Mouse (Mus musculus) frontal cortex, postnatal 14 days (tissue): ENCODE measurements around the gene Nifk.

Source experiments
- DNase-seq, 2 experiments: peaks; one replicate each; pipeline ENCODE4 v3.0.0; 2022; ENCODE audit warnings: low spot score in 2 of 2

Nifk gene

DNA sequence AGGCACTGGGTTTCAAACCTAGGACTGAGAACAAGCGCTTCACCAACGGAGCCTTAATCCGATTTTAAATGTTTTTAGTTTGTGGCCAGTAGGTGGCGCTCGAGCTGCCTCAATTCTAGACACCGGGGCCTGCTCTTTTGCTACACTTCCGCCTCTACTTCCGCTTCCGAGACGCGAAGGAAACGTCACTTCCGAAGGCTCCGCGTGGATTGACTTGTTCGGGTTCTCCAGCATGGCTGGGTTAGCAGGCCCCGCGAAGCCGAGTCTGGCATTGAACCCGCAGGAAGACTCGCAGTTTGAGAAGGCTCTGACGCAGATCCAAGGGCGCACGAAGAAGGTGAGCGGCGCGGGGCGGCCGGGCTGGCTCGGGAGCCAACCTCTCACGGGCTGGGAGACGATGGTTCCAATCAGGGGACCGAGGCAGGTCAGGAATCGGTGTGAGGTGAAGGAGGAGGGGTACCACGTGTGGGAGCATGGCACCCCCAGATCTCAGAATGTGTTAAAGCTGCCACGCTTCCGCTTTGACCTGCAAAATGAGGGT, at the start of gene Nifk:
Gene Nifk (plus strand): TSS at position 179 of the 541 bp plus-strand sequence.
- DNase-seq: peak; percentile 90

- no peak for DNase-seq
These were observed 46.5 kb upstream of the Nifk start for GRCm38 (mm10) chr1:118275139-118275538.

GRCm38 (mm10) chr1:118292291-118292690, 29.3 kb upstream of the Nifk start:
- no peak for DNase-seq

DNA sequence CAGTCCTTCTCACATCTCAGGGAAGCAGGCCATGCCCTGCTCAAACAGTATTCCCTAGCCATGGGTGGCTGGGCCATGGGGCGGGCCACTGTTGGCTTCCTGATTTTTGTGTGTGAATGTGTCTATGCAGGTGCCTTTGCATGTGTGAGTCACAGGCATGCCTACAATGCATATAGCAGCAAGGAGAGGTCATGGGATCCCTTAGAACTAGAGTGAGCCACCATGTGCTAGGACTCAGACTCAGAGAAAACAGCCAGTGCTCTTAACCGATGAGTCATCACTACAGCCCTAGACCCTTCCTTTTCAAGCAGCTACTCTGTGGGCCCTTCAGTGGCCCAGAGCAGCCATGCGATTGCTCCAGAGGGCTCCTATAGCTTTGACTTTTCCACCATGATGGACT, 27.4 kb upstream of the Nifk start:
- no peak for DNase-seq

DNA sequence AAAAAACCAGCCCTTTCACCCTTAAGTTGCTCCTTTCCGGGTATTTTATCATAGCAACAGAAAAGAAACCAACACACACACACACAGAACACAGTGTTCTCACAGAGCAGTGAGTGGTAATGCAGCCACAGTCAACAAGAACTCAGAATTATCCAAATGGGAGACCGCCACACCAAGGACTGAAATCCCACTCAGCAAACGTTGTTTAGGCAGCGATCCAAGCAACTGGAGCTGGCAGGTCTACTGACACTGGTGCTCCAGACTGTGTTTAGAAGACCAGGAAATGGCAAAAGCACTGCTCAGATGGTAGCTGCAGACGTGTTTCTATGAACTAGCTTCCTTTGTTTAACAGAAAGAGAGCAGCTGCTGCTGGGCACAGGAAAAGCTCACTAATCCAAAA, 26.8 kb upstream of the Nifk start:
- DNase-seq: no peak

- no peak for DNase-seq
These were observed 25.0 kb upstream of the Nifk start for GRCm38 (mm10) chr1:118296673-118297072.

GRCm38 (mm10) chr1:118297719-118298118, 23.9 kb upstream of the Nifk start:
- no peak for DNase-seq

GRCm38 (mm10) chr1:118310780-118311621, 10.6 kb upstream of the Nifk start:
- DNase-seq: peak; percentile 80 to 83

DNA sequence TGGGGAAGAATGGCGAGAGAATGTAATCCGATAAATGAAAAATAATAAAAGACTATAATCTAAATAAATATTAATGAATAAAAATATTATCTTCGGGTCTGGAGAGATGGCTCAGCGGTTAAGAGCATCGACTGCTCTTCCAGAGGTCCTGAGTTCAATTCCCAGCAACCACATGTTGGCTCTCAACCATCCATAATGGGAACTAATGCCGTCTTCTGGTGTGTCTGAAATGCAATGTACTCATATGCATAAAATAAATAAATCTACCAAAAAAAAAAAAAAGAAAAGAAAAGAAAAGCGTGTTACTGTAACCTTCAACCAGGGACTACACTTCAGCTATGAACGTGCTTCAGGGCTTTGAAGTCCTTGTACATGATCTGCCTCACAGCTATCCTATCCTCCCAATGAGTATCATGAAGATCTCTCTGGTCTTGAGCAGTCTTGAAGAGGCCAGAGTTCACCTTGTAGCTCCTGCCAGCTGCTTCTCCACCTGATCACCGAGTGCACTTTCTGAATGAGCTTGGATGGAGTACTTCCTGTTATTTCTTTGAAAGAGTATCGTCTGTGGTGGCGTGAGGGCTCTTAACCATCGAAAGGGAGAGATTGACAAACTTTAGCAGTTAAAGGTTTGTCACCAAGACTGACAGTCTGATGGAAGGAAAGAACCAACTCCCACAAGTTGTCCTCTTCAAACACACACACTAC, 9.9 kb upstream of the Nifk start, which contains the start of gene Tsn:
Gene Tsn (minus strand): TSS at position 118 of the 705 bp plus-strand sequence.
- DNase-seq: no peak

DNA sequence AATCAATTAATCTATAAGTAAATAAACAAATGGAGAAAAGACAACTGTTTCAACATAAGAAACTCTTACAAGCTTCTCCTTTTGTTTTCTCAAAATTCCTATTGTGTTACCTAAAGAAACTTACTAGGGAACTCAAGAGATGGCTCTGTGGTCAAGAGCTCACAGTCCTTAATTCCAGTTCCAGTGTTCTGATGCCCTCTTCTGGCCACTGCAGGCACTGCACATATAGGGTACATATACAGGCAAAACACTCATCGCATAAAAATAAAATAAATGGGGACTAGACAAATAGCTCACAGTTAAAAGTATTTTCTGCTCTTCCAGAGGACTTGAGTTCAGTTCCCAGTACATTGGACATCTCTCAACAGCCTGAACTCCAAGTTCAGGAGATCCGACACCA, 943 bp upstream of the Nifk start:
- DNase-seq: no peak

DNA sequence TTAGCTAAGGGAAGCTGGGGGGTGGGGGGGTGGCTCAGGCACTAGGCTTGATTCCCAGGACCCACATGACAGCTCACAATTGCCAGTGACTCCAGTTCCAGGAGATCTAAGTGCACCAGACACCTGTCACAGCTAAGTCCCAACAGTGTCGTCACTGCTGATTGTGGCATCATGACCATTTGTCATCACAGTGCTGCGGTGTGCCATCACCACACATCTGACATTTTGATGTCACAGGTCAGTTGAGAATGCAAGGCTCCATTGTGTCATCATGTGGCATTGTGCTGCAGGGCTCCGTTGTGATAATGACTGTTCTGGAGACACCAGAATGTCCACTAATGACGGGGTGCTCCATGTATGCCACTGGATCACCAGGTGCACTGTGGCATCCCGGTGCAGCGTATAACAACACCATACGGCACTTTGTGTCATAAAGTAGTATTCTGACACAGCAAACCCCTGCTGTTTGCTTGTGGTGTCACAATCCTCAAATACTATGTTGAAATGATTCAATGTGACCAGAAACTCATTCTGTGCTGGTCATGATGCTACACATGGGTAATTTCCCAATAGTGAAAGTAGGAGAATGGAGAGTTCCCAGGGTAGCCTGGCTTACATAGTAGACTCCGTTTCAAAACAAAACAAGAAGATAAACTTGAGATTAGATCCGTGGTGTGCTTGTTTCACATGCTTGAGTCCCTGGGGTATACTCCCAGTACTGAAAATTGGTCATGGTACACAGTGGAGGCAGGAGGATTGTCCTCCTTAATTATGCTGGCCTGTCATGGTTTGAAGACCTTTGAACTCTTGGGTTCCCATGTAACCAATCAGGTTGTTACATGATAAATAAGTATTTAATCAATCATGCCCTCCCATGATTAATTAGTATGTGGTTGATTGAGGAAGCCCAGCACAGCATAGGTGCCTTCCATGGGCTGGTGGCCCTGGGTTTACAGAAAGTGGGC, 13.4 kb downstream of the Nifk start:
- no peak for DNase-seq

- DNase-seq: no peak
These were observed 14.2 kb downstream of the Nifk start for GRCm38 (mm10) chr1:118335847-118336246.

DNA sequence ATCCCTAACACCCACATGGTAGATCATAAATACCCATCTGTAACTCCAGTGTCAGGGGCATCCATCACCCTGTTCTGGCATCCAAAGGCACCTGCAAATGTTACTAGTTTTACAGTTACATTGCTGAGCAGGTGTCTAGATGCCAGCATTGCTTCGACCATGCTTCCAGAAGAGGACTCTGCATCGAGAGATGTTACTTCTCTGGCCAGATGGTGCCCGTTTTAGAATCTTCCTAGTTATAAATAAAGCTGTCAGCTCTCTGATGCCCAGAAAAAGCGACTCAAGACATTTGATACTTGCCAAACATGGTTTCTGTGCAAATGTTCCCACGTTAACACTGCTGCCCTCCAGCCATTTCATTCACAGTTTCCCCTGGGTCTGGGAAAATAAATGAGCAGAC, 16.3 kb downstream of the Nifk start:
- DNase-seq: no peak

GRCm38 (mm10) chr1:118343649-118344435, 22.2 kb downstream of the Nifk start:
- DNase-seq: no peak

DNA sequence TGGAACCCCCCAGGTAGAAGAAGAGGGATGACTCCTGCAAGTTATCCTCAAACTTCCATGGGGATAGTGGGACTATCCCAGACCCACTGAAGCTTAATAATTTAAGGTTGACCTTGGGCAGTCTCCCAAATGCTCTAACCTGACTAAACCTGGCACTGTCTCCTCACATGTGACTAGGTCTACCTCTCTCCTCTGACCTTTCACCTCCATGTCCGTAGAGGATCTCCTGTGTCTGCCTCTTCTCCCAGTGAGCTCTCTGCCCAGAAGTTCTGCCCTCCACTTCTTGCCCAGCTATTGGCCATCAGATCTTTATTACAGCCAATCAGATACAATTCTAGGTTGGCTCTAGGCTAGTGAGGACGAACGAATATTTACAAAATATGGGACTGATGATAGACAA, 28.3 kb downstream of the Nifk start:
- DNase-seq: no peak

- DNase-seq: no peak
These were observed 37.6 kb downstream of the Nifk start for GRCm38 (mm10) chr1:118359071-118359761.

DNA sequence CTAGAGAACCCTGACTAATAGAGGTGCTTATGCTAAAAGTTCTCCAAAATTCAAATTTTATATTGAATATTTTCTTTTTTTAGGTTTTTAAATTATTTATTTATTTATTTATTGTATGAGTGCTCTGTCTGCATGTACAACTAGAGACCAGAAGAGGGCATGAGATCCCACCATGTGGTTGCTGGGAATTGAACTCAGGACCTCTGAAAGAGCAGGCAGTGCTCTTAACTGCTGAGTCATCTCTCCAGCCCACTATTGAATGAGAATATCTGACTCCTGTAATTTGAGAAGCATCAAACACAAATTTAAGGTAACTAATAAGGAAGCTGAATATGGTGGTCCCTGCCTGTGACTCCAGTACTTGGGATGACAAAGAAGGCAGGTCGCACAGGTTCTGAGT, 46.3 kb downstream of the Nifk start:
- no peak for DNase-seq

DNA sequence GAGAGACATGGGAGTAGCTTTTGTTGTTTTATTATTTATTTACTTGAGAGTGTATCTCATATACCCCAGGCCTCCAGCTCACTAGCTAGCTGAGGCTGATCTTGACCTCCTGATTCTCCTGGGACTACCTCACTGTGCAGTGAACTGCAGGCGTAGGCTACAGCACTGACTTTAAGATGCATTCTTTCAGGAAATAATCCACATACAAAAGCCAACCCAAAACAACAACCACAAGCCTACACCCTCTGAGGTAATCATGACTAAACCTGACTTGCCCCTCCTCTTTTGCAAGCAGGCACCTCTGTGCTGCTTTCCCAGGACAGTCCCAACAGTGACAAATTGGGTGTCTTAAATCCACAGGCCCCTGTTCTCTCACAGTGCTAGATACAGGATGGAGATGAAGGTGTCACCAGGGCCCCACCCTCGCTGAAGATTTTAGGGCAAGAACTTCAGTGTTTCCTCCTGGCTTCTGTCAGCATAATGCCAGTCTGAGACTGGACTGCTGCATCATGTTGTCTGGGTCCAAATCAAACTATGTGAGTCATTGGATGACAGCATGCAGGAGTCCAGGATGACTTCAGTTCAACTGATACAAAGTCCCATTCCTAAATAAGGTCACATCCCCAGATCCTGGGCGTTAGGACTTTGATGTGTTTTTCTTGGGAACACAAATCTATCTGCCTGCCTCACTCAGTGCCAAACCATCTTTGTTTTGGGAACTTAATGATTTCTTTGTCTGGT, 47.3 kb downstream of the Nifk start:
- DNase-seq: no peak

DNA sequence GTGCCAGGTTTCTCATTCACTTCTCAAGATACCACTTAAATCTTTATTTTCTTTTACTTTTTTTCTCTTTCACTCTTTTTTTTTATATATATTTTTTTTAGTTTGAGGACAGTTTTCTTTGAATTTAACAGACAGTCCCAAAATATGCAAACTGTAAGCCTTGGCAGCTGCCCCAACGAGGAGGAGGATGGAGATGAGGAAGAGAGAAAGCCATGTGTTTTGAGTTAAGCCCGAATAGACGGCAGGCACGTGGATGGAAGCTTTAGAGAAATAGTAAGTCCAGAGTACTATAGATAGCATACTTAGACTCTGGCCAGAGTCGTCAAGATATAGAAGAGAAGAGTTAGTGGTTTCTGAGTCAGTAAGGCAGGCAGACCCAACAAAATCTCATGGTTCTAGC, 56.1 kb downstream of the Nifk start:
- DNase-seq: no peak
